Mouse (Mus musculus): ENCODE measurements around the gene Kmt2e.

DNA sequence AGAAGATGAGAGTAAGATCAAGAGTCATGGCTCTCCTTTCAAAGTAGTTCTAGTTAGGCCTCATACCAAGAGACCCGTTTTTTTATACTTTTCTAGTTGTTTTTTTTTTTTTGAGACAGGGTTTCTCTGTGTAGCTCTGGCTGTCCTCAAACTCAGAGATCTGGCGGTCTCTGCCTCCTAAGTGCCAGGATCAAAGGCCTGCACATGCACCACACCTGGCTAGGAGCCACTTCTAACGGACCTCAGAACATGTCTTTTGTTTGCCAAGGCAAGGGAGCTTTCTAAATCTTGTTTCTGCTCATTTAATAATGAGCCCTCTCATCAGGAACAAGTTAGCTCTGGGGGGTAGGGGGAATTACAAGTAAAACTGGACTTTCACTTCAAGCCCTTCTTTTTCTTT is 90.4 kb downstream of the Kmt2e start:
- TF ChIP-seq CTCF (IDR thresholded peaks at IDR 0.05; ENCODE audit: low read depth) (no peak), EP300 (IDR thresholded peaks at IDR 0.05; ENCODE audit: low read depth) (no peak)
